Mouse (Mus musculus) right cerebral cortex, adult 18-20 months (tissue): ENCODE data around the gene Clpp.

Source experiments
- DNase-seq: peaks from one replicate; pipeline ENCODE4 v3.0.0; 2022; ENCODE audit warnings: mixed read lengths

Clpp gene

GRCm38 (mm10) chr17:56990115-56990746, at the start of gene Clpp:
TSS of gene Clpp (plus strand) at chr17:56990305.
- DNase-seq = peak; percentile 98

- peak; percentile 13 for DNase-seq
These were observed 39.2 kb upstream of the Clpp start for GRCm38 (mm10) chr17:56950915-56951314.

GRCm38 (mm10) chr17:56952639-56953038, 37.5 kb upstream of the Clpp start:
- DNase-seq = no peak

GRCm38 (mm10) chr17:56954871-56955270, 35.2 kb upstream of the Clpp start:
- DNase-seq = no peak

- no peak for DNase-seq
These were observed 32.2 kb upstream of the Clpp start for GRCm38 (mm10) chr17:56957763-56958429.

- no peak for DNase-seq
These were observed 31.4 kb upstream of the Clpp start for GRCm38 (mm10) chr17:56958667-56959066.

GRCm38 (mm10) chr17:56961880-56962279, 28.2 kb upstream of the Clpp start:
- no peak for DNase-seq

GRCm38 (mm10) chr17:56962642-56963405, 27.3 kb upstream of the Clpp start:
- no peak for DNase-seq

- DNase-seq = no peak
These were observed 26.5 kb upstream of the Clpp start for GRCm38 (mm10) chr17:56963646-56964045.

GRCm38 (mm10) chr17:56969321-56969720, 20.8 kb upstream of the Clpp start:
- no peak for DNase-seq

- no peak for DNase-seq
These were observed 20.0 kb upstream of the Clpp start for GRCm38 (mm10) chr17:56970081-56970480.

- no peak for DNase-seq
These were observed 16.0 kb upstream of the Clpp start for GRCm38 (mm10) chr17:56973956-56974707.

- DNase-seq = no peak
These were observed 15.3 kb upstream of the Clpp start for GRCm38 (mm10) chr17:56974708-56975240.

- no peak for DNase-seq
These were observed 14.7 kb upstream of the Clpp start for GRCm38 (mm10) chr17:56975391-56975790.

- no peak for DNase-seq
These were observed 13.3 kb upstream of the Clpp start for GRCm38 (mm10) chr17:56976531-56977390.

- DNase-seq = no peak
These were observed 10.6 kb upstream of the Clpp start for GRCm38 (mm10) chr17:56979524-56979923.

GRCm38 (mm10) chr17:56981049-56981448, 9.1 kb upstream of the Clpp start:
- DNase-seq = no peak

- DNase-seq = no peak
These were observed 8.1 kb upstream of the Clpp start, which contains the start of gene Acer1 for GRCm38 (mm10) chr17:56982013-56982412. TSS of gene Acer1 (minus strand) at chr17:56982126.

GRCm38 (mm10) chr17:56984886-56985285, 5.2 kb upstream of the Clpp start:
- DNase-seq = no peak

- no peak for DNase-seq
These were observed 4.4 kb upstream of the Clpp start for GRCm38 (mm10) chr17:56985656-56986055.

GRCm38 (mm10) chr17:56986105-56986805, 3.9 kb upstream of the Clpp start:
- DNase-seq = no peak
